In the genomic region with DNA sequence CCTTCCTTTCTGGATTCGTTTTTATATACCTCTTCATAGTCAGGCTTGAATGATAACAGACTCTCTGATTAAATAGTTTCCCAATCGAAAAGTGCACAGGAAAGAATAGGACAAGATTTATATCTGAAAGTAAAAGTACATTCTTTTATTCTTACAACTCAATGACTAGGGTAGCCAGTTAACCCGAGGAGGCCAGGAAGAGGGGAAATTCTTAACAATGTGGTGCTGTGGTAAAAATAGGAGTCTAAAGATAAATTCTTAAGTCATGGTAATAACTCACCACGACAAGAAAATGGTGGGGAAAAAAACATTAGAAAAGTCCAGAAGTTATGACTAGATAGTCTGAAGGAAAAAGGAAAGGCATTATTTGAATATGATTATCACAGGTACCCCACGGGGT, we compare ENCODE assay signal across 21 mouse cellular contexts.
DNase-seq lines count a peak whose midpoint lies in the region; ATAC-seq lines count a peak whose summit lies in the region.
"Had no signal": no experiment of that assay in that cellular context is flagged by ENCODE, and none has a peak within 500 bp of the region (broad histone marks: within the 10 kb centered on the region; RNA-seq: fewer than 3 reads in every experiment).

No protein-coding gene starts in this region.

- H3K4me1 ChIP-seq in heart, embryonic 13.5 days = peaks cover 25% of the 10 kb centered on the region
- H3K4me1 ChIP-seq: embryonic facial prominence, embryonic 12.5 days had no signal

- H3K4me3 ChIP-seq in heart, embryonic 13.5 days = no peak overlapping the region
- H3K4me3 ChIP-seq: embryonic facial prominence, embryonic 10.5 days; embryonic facial prominence, embryonic 12.5 days; forebrain, embryonic 13.5 days; forebrain, embryonic 15.5 days had no signal

- no peak overlapping the region for H3K9ac ChIP-seq in heart, embryonic 13.5 days
- H3K9ac ChIP-seq: embryonic facial prominence, embryonic 12.5 days; forebrain, embryonic 13.5 days; forebrain, embryonic 15.5 days; forebrain, postnatal 0 days had no signal

- no peaks in the 10 kb centered on the region for H3K27me3 ChIP-seq in heart, embryonic 13.5 days (replicated peaks)
- H3K27me3 ChIP-seq: embryonic facial prominence, embryonic 12.5 days; forebrain, embryonic 15.5 days; Patski had no signal

- ATAC-seq in heart, embryonic 13.5 days (ENCODE audit: extremely low read depth, insufficient number of reproducible peaks, low FRiP score, low TSS enrichment) = no peak
- 0 out of 2 replicates have a peak, but pooled peaks have one; percentile 47 for ATAC-seq in common myeloid progenitor, adult 5-6 weeks (replicated peaks; ENCODE audit: low read depth, poor library complexity, severe bottlenecking)
- ATAC-seq: activated CD4-positive, CD25-positive, alpha-beta regulatory T cell, adult 4 months; forebrain, embryonic 13.5 days; forebrain, embryonic 15.5 days; forebrain, postnatal 0 days had no signal

- peaks cover 7% of the 10 kb centered on the region; the same call in 1 of the 2 replicates for H3K9me3 ChIP-seq in heart, embryonic 13.5 days
- H3K9me3 ChIP-seq: embryonic facial prominence, embryonic 10.5 days; embryonic facial prominence, embryonic 12.5 days; forebrain, embryonic 13.5 days; forebrain, embryonic 15.5 days had no signal

- 41% methylated on average over 5 of the region's 5 CpGs for WGBS in heart, embryonic 13.5 days

- H3K36me3 ChIP-seq in heart, embryonic 13.5 days = peaks cover 5% of the 10 kb centered on the region; the same call in 1 of the 2 replicates
- H3K36me3 ChIP-seq: embryonic facial prominence, embryonic 10.5 days; embryonic facial prominence, embryonic 12.5 days; forebrain, embryonic 15.5 days had no signal

- H3K4me2 ChIP-seq in heart, embryonic 13.5 days = no peak overlapping the region
- H3K4me2 ChIP-seq: embryonic facial prominence, embryonic 12.5 days; forebrain, embryonic 13.5 days; forebrain, embryonic 15.5 days had no signal

- DNase-seq in heart, adult 11 months = no peak
- DNase-seq in 3T3-L1 (ENCODE audit: low read depth, low spot score) = peak; percentile 59
- DNase-seq in layer of hippocampus, postnatal 36 days = no peak
- DNase-seq in layer of hippocampus, postnatal 14 days (ENCODE audit: low spot score in 2 of 2) = no peak
- DNase-seq: adrenal gland, adult 8-10 months; adrenal gland, postnatal 14 days; adrenal gland, postnatal 36 days; cerebellum, adult 11-12 months; cerebellum, adult 2 months; cerebellum, adult 9-10 months; cerebellum, postnatal 10 days; cerebellum, postnatal 25 days; forebrain, postnatal 0 days had no signal

- 0 out of 2 replicates have a peak overlapping the region, but pooled peaks have one; percentile 28 for H3K27ac ChIP-seq in heart, embryonic 13.5 days (replicated peaks)
- H3K27ac ChIP-seq: embryonic facial prominence, embryonic 10.5 days; embryonic facial prominence, embryonic 12.5 days; forebrain, embryonic 13.5 days; forebrain, embryonic 15.5 days had no signal
